ENCODE assay signal across 8 mouse cellular contexts in genomic region chr3:133092274-133092853, GRCm38 (mm10). TPM values are rescaled to one million over a fixed set of nuclear protein-coding genes. Genes with fewer than 3 reads are reported as not detected.
DNase-seq lines count a peak whose midpoint lies in the region; ATAC-seq and TF ChIP-seq lines count a peak whose summit lies in the region.

No protein-coding gene starts in this region.

- DNase-seq in kidney, postnatal 0 days (ENCODE audit: low spot score): no peak
- DNase-seq in kidney, postnatal 14 days: no peak
- DNase-seq in embryonic facial prominence, embryonic 11.5 days (ENCODE audit: low spot score): no peak
- no peak for DNase-seq in midbrain, postnatal 0 days (ENCODE audit: low spot score)
- no peak for DNase-seq in cerebellum, adult 9-10 months
- no peak for DNase-seq in spleen, adult 12 weeks (ENCODE audit: low spot score)
- no peak for DNase-seq in cerebellum, postnatal 36 days

- H3K9ac ChIP-seq in kidney, postnatal 0 days (ENCODE audit: low read depth, low read length): peak overlapping the region; percentile 93
- peak overlapping the region; percentile 99 for H3K9ac ChIP-seq in embryonic facial prominence, embryonic 11.5 days (replicated peaks; ENCODE audit: low read length)
- peak overlapping the region; percentile 99 for H3K9ac ChIP-seq in intestine, embryonic 16.5 days (ENCODE audit: low read depth, low read length)
- peak overlapping the region; percentile 90 for H3K9ac ChIP-seq in midbrain, postnatal 0 days (replicated peaks; ENCODE audit: low read length, poor library complexity, severe bottlenecking)

- no peak for TF ChIP-seq CTCF in kidney, postnatal 0 days (IDR thresholded peaks at IDR 0.05; ENCODE audit: low read depth)
- TF ChIP-seq CTCF in midbrain, postnatal 0 days (IDR thresholded peaks at IDR 0.05): no peak

- H3K27ac ChIP-seq in kidney, postnatal 0 days: peak overlapping the region; percentile 96
- H3K27ac ChIP-seq in embryonic facial prominence, embryonic 11.5 days (replicated peaks; ENCODE audit: low read depth, low read length): peak overlapping the region; percentile 100
- H3K27ac ChIP-seq in intestine, embryonic 16.5 days (ENCODE audit: low read length): peak overlapping the region; percentile 97
- peak overlapping the region; percentile 94 for H3K27ac ChIP-seq in midbrain, postnatal 0 days (ENCODE audit: low read depth, low read length)

- no peaks in the 10 kb centered on the region for H3K9me3 ChIP-seq in kidney, postnatal 0 days (replicated peaks; ENCODE audit: low read length)
- no peaks in the 10 kb centered on the region for H3K9me3 ChIP-seq in embryonic facial prominence, embryonic 11.5 days (replicated peaks; ENCODE audit: control insufficient read depth, low read length)
- H3K9me3 ChIP-seq in intestine, embryonic 16.5 days (ENCODE audit: control insufficient read depth, low read length): no peaks in the 10 kb centered on the region
- no peaks in the 10 kb centered on the region for H3K9me3 ChIP-seq in midbrain, postnatal 0 days (ENCODE audit: low read length)

- no peaks in the 10 kb centered on the region for H3K27me3 ChIP-seq in kidney, postnatal 0 days (ENCODE audit: insufficient read depth, low read length)
- no peaks in the 10 kb centered on the region for H3K27me3 ChIP-seq in embryonic facial prominence, embryonic 11.5 days (ENCODE audit: control insufficient read depth, insufficient read depth, low read length)
- no peaks in the 10 kb centered on the region for H3K27me3 ChIP-seq in intestine, embryonic 16.5 days (replicated peaks; ENCODE audit: control insufficient read depth, insufficient read depth, low read length)
- no peaks in the 10 kb centered on the region for H3K27me3 ChIP-seq in midbrain, postnatal 0 days (ENCODE audit: insufficient read depth, low read length)

- no peaks in the 10 kb centered on the region for H3K36me3 ChIP-seq in kidney, postnatal 0 days (ENCODE audit: insufficient read depth, low read length)
- H3K36me3 ChIP-seq in embryonic facial prominence, embryonic 11.5 days (replicated peaks; ENCODE audit: control insufficient read depth, insufficient read depth, low read depth, low read length): no peaks in the 10 kb centered on the region
- H3K36me3 ChIP-seq in intestine, embryonic 16.5 days (ENCODE audit: control insufficient read depth, insufficient read depth, low read length): no peaks in the 10 kb centered on the region; the same call in 1 of the 2 replicates
- no peaks in the 10 kb centered on the region; the same call in 1 of the 2 replicates for H3K36me3 ChIP-seq in midbrain, postnatal 0 days (ENCODE audit: insufficient read depth, low read length)

- ATAC-seq in kidney, postnatal 0 days (replicated peaks; ENCODE audit: low FRiP score, low read depth): no peak
- no peak for ATAC-seq in embryonic facial prominence, embryonic 11.5 days (replicated peaks; ENCODE audit: insufficient number of reproducible peaks, low FRiP score, low TSS enrichment, low read depth)
- ATAC-seq in intestine, embryonic 16.5 days: no peak
- no peak for ATAC-seq in midbrain, postnatal 0 days (ENCODE audit: low FRiP score)

- peak overlapping the region; percentile 90 for H3K4me2 ChIP-seq in kidney, postnatal 0 days (ENCODE audit: low read length)
- peak overlapping the region; percentile 48 for H3K4me2 ChIP-seq in embryonic facial prominence, embryonic 11.5 days (ENCODE audit: low read depth, low read length)
- peak overlapping the region; percentile 62 for H3K4me2 ChIP-seq in intestine, embryonic 16.5 days (ENCODE audit: low read depth, low read length)
- H3K4me2 ChIP-seq in midbrain, postnatal 0 days (ENCODE audit: low read depth, low read length, poor library complexity, severe bottlenecking): peak overlapping the region; percentile 56

- H3K4me1 ChIP-seq in kidney, postnatal 0 days (replicated peaks; ENCODE audit: insufficient read depth, low read length): peaks cover 5% of the 10 kb centered on the region; the same call in 1 of the 2 replicates
- H3K4me1 ChIP-seq in embryonic facial prominence, embryonic 11.5 days (ENCODE audit: control insufficient read depth, insufficient read depth, low read length): no peaks in the 10 kb centered on the region
- peaks cover 9% of the 10 kb centered on the region; the same call in 1 of the 2 replicates for H3K4me1 ChIP-seq in intestine, embryonic 16.5 days (ENCODE audit: control insufficient read depth, insufficient read depth, low read length)
- H3K4me1 ChIP-seq in midbrain, postnatal 0 days (ENCODE audit: insufficient read depth, low read length): peaks cover 7% of the 10 kb centered on the region; the same call in 1 of the 2 replicates

- peak overlapping the region; percentile 99 for H3K4me3 ChIP-seq in kidney, postnatal 0 days (replicated peaks; ENCODE audit: low read depth, low read length)
- H3K4me3 ChIP-seq in embryonic facial prominence, embryonic 11.5 days (ENCODE audit: low read depth, low read length): peak overlapping the region; percentile 89
- H3K4me3 ChIP-seq in intestine, embryonic 16.5 days (ENCODE audit: low read length): peak overlapping the region; percentile 91
- peak overlapping the region; percentile 99 for H3K4me3 ChIP-seq in midbrain, postnatal 0 days (ENCODE audit: low read depth, low read length)

- WGBS in kidney, postnatal 0 days: 0% methylated on average over 7 of the region's 7 CpGs
- WGBS in embryonic facial prominence, embryonic 11.5 days: under 1% methylated on average over 7 of the region's 7 CpGs
- 0% methylated on average over 7 of the region's 7 CpGs for WGBS in intestine, embryonic 16.5 days
- under 1% methylated on average over 7 of the region's 7 CpGs for WGBS in midbrain, postnatal 0 days

RNA-seq across cellular contexts. Expression of gene Gstcd, which starts 0.5 kb away (rescaled TPM):
- 4.5 and 5.0 TPM in 2 replicates for polyA plus RNA-seq in kidney, postnatal 0 days (2015; fragmentation: Nextera tagmentation; extraction: Ambion mirVana)
- polyA plus RNA-seq in embryonic facial prominence, embryonic 11.5 days (2014; fragmentation: Nextera tagmentation; extraction: Ambion mirVana): 9.3 and 10.5 TPM in 2 replicates
- polyA plus RNA-seq in intestine, embryonic 16.5 days (2015; fragmentation: Nextera tagmentation; extraction: Ambion mirVana): 4.6 and 4.8 TPM in 2 replicates
- 10.8 and 15.3 TPM in 2 replicates for total RNA-seq in midbrain, postnatal 0 days (2014; rRNA removed)
- 1.5 and 2.6 TPM in 2 replicates for polyA plus RNA-seq in midbrain, postnatal 0 days (2015; fragmentation: Nextera tagmentation; extraction: Ambion mirVana)

RNA-seq across cellular contexts. Expression of gene Ints12, which starts 0.7 kb away (rescaled TPM):
- polyA plus RNA-seq in kidney, postnatal 0 days (2015; fragmentation: Nextera tagmentation; extraction: Ambion mirVana): 21.1 and 21.4 TPM in 2 replicates
- 30.8 and 33.6 TPM in 2 replicates for polyA plus RNA-seq in embryonic facial prominence, embryonic 11.5 days (2014; fragmentation: Nextera tagmentation; extraction: Ambion mirVana)
- 20.2 and 20.5 TPM in 2 replicates for polyA plus RNA-seq in intestine, embryonic 16.5 days (2015; fragmentation: Nextera tagmentation; extraction: Ambion mirVana)
- 9.0 and 15.4 TPM in 2 replicates for total RNA-seq in midbrain, postnatal 0 days (2014; rRNA removed)
- polyA plus RNA-seq in midbrain, postnatal 0 days (2015; fragmentation: Nextera tagmentation; extraction: Ambion mirVana): 11.3 and 12.0 TPM in 2 replicates
